Mouse (Mus musculus) erythroblast, embryonic 14.5 days (primary cell): ENCODE measurements around the gene C2cd3.

Experiments
- GATA1 ChIP-seq: IDR thresholded peaks from 2 replicates; pipeline ENCODE4 v1.6.1; 2012; ENCODE audit warnings: low read length, inconsistent platforms, mixed read lengths
- TAL1 ChIP-seq: IDR thresholded peaks from 3 replicates; pipeline ENCODE4 v1.6.1; 2012; ENCODE audit warnings: low read length, inconsistent platforms, mixed read lengths

DNA sequence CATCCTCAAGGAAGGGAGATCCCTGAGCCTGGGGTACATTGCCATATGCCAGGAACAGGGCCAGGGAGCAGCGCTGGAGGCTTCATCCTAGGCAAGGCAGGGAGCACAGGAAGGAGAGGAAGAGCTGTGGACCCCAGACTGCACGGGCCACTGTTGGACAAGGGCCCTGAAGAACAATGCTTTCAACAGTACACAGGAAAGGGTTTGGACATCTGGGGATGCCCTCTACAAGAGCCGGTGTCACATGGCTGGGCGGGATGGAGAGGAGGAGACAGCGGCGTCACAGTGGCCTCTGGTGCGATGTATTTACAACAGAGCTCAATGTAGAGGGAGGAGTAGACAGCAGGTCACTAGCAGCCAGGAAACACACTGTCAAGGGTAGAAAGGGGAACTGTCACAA is 44.5 kb upstream of the C2cd3 start:
- TF ChIP-seq GATA1 (no peak), TAL1 (no peak)
